Mouse (Mus musculus): ENCODE results near the gene Hibadh. TPM values are rescaled to one million over a fixed set of nuclear protein-coding genes. Genes with fewer than 3 reads are reported as not detected.
"Not testable (repeated sequence)": the region's sequence is repeated elsewhere in the genome, so short reads cannot be mapped to it uniquely, and the experiment has no call there.

Gene Hibadh
- 22.1 and 23.8 TPM in 2 replicates for polyA plus RNA-seq (2012; rRNA removed)

GRCm38 (mm10) chr6:52640224-52640712 lies at the start of gene Hibadh:
Hibadh (minus strand) TSS chr6:52640389.
- TF ChIP-seq POLR2A (IDR thresholded peaks at IDR 0.05; ENCODE audit: control insufficient read depth, low read depth, low read length), result peak; percentile 98
- no peak for TF ChIP-seq CTCF (IDR thresholded peaks at IDR 0.05; ENCODE audit: control insufficient read depth, insufficient read depth, insufficient replicate concordance, low read depth, low read length)
- Histone ChIP-seq H3K27ac (ENCODE audit: control insufficient read depth, insufficient read depth, low read depth, low read length) (peak within 1 kb of the TSS; percentile 86), H3K27me3 (ENCODE audit: control insufficient read depth, insufficient read depth, low read length) (no peaks in the 10 kb centered on the region), H3K4me3 (ENCODE audit: control insufficient read depth, low read depth, low read length) (peak within 1 kb of the TSS; percentile 92), H3K36me3 (ENCODE audit: control insufficient read depth, insufficient read depth, low read length) (no peaks in the 10 kb centered on the region; the same call in 1 of the 2 replicates), H3K4me1 (ENCODE audit: control insufficient read depth, insufficient read depth, low read length) (peaks cover 4% of the 10 kb centered on the region)

DNA sequence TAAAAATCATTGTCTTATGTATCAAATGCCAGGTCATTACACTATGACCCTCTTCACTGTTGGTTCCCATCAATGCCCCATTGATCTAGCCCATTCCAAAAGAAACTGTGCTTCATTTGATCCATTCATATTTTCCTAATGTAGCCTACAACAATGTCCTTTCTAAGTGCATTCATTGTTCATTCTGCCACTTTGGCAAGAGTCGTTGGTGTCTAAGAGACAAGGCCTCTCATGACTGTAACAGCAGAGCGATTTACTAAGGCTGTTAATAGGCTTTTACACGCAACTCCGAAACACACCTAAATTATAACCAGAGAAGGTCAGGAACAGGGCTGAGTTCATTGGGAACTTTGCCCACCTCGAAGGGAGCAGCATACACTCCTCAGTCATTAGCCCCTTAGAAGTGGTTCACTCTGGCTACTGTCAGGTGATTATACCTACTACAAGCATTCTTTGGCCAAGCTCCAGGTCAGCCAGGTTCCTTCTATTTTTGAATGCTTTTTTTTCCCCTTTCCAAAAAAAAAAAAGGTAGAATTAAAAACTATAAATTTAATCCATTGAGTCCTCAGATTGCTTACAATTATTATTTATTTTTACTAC lies 46.8 kb upstream of the Hibadh start:
- Histone ChIP-seq H3K4me1 (ENCODE audit: control insufficient read depth, insufficient read depth, low read length) (no peaks in the 10 kb centered on the region), H3K27me3 (ENCODE audit: control insufficient read depth, insufficient read depth, low read length) (no peaks in the 10 kb centered on the region), H3K36me3 (ENCODE audit: control insufficient read depth, insufficient read depth, low read length) (no peaks in the 10 kb centered on the region), H3K4me3 (ENCODE audit: control insufficient read depth, low read depth, low read length) (no peak overlapping the region), H3K27ac (ENCODE audit: control insufficient read depth, insufficient read depth, low read depth, low read length) (no peak overlapping the region)
- TF ChIP-seq CTCF (IDR thresholded peaks at IDR 0.05; ENCODE audit: control insufficient read depth, insufficient read depth, insufficient replicate concordance, low read depth, low read length) (no peak), POLR2A (IDR thresholded peaks at IDR 0.05; ENCODE audit: control insufficient read depth, low read depth, low read length) (no peak)

- no peaks in the 10 kb centered on the region for H3K27me3 ChIP-seq (ENCODE audit: control insufficient read depth, insufficient read depth, low read length)
- no peaks in the 10 kb centered on the region for H3K4me1 ChIP-seq (ENCODE audit: control insufficient read depth, insufficient read depth, low read length)
- no peak overlapping the region for H3K27ac ChIP-seq (ENCODE audit: control insufficient read depth, insufficient read depth, low read depth, low read length)
- no peak for TF ChIP-seq POLR2A (IDR thresholded peaks at IDR 0.05; ENCODE audit: control insufficient read depth, low read depth, low read length)
- TF ChIP-seq CTCF (IDR thresholded peaks at IDR 0.05; ENCODE audit: control insufficient read depth, insufficient read depth, insufficient replicate concordance, low read depth, low read length), result no peak
- H3K4me3 ChIP-seq (ENCODE audit: control insufficient read depth, low read depth, low read length), result no peak overlapping the region
- H3K36me3 ChIP-seq (ENCODE audit: control insufficient read depth, insufficient read depth, low read length), result no peaks in the 10 kb centered on the region
Observed at GRCm38 (mm10) chr6:52682607-52683006, 42.4 kb upstream of the Hibadh start.

DNA sequence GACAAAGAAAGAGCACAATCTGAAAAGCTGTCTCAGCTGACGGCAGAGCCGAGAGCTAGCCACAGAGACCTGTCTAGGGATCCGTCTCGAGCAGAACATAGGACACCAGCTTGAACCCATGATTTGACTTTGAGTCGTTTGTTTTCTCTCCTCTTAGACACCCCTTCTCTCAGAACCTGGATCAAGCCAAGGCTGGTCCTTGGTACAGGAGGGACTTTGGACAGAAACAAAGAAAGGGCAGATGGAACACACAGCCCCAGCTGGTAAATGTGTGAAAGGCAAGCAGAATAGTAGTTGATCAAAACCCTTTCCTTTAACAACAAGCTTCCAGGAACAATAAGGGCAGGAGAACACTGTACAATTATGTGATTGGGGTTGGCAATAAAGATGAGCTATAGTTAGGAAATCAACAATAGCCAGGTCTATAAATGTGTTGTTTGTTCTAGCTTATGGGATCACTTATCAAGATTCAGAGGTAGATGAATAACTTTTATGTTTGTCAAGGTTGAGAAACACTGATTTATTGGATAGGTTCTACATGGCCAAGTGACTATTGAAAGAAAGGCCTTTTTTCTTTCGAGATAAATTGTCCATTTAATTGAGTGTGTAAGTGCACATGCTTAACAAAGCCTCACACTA lies 41.8 kb upstream of the Hibadh start:
- Histone ChIP-seq H3K27ac (ENCODE audit: control insufficient read depth, insufficient read depth, low read depth, low read length) (no peak overlapping the region), H3K36me3 (ENCODE audit: control insufficient read depth, insufficient read depth, low read length) (no peaks in the 10 kb centered on the region), H3K4me1 (ENCODE audit: control insufficient read depth, insufficient read depth, low read length) (no peaks in the 10 kb centered on the region), H3K4me3 (ENCODE audit: control insufficient read depth, low read depth, low read length) (no peak overlapping the region), H3K27me3 (ENCODE audit: control insufficient read depth, insufficient read depth, low read length) (no peaks in the 10 kb centered on the region)
- TF ChIP-seq POLR2A (IDR thresholded peaks at IDR 0.05; ENCODE audit: control insufficient read depth, low read depth, low read length) (no peak), CTCF (IDR thresholded peaks at IDR 0.05; ENCODE audit: control insufficient read depth, insufficient read depth, insufficient replicate concordance, low read depth, low read length) (no peak)

GRCm38 (mm10) chr6:52680458-52681032 lies 40.4 kb upstream of the Hibadh start:
- TF ChIP-seq CTCF (IDR thresholded peaks at IDR 0.05; ENCODE audit: control insufficient read depth, insufficient read depth, insufficient replicate concordance, low read depth, low read length) (no peak), POLR2A (IDR thresholded peaks at IDR 0.05; ENCODE audit: control insufficient read depth, low read depth, low read length) (no peak)
- Histone ChIP-seq H3K4me1 (ENCODE audit: control insufficient read depth, insufficient read depth, low read length) (no peaks in the 10 kb centered on the region), H3K27ac (ENCODE audit: control insufficient read depth, insufficient read depth, low read depth, low read length) (no peak overlapping the region), H3K36me3 (ENCODE audit: control insufficient read depth, insufficient read depth, low read length) (no peaks in the 10 kb centered on the region), H3K4me3 (ENCODE audit: control insufficient read depth, low read depth, low read length) (no peak overlapping the region), H3K27me3 (ENCODE audit: control insufficient read depth, insufficient read depth, low read length) (no peaks in the 10 kb centered on the region)

- no peaks in the 10 kb centered on the region for H3K36me3 ChIP-seq (ENCODE audit: control insufficient read depth, insufficient read depth, low read length)
- TF ChIP-seq CTCF (IDR thresholded peaks at IDR 0.05; ENCODE audit: control insufficient read depth, insufficient read depth, insufficient replicate concordance, low read depth, low read length) (no peak), POLR2A (IDR thresholded peaks at IDR 0.05; ENCODE audit: control insufficient read depth, low read depth, low read length) (no peak)
- H3K27ac ChIP-seq (ENCODE audit: control insufficient read depth, insufficient read depth, low read depth, low read length), result no peak overlapping the region
- H3K4me1 ChIP-seq (ENCODE audit: control insufficient read depth, insufficient read depth, low read length), result peaks cover 1% of the 10 kb centered on the region
- no peaks in the 10 kb centered on the region for H3K27me3 ChIP-seq (ENCODE audit: control insufficient read depth, insufficient read depth, low read length)
- no peak overlapping the region for H3K4me3 ChIP-seq (ENCODE audit: control insufficient read depth, low read depth, low read length)
Observed at GRCm38 (mm10) chr6:52679565-52679964, 39.4 kb upstream of the Hibadh start.

DNA sequence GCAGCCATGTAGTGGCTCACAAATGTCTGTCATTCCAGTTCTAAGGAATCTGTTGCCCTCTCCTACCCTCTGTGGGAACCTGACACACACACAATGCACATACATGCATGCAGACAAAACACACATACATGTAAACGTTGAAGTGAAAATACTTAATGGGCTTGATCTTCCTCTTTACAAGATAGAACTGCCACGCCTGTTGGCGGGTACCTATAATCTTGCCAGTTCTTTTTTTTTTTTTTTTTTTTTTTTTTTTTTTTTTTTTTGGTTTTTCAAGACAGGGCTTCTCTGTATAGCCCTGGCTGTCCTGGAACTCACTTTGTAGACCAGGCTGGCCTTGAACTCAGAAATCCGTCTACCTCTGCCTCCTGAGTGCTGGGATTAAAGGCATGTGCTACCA lies 37.3 kb upstream of the Hibadh start:
- not testable (repeated sequence) for H3K4me3 ChIP-seq (ENCODE audit: control insufficient read depth, low read depth, low read length); H3K27ac ChIP-seq (ENCODE audit: control insufficient read depth, insufficient read depth, low read depth, low read length); H3K36me3 ChIP-seq (ENCODE audit: control insufficient read depth, insufficient read depth, low read length); H3K27me3 ChIP-seq (ENCODE audit: control insufficient read depth, insufficient read depth, low read length); H3K4me1 ChIP-seq (ENCODE audit: control insufficient read depth, insufficient read depth, low read length)
